Mouse (Mus musculus): ENCODE measurements at regions not wholly inside any gene's neighbourhood (a gene's known extent, or its start where the extent isn't known, plus 50 kb on each side); places are given as distances from the start of the nearest gene placed in this dataset.
A peak's percentile ranks its signal among the peaks of the same experiment; 100 is the strongest.

DNA sequence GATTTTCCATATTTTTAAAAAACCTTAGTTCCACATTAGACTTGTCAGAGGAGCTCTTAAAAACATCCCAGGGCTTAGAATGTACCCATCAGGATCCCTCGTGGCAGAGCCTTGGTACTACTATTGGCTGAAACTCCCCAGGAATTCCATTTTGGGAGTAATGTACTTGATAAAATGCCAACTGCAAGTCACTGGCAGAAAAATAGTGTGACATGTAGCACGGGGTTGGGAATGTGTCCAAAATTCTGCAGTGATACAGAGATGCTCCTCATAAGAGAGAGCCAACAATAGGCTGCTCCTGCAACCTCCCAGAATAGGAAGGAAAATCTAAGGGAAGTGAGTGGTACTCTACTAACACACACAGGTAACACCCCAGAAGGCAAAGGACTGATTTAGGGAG lies 309.4 kb downstream of the Plk2 start:
- Histone ChIP-seq H3K4me2 (replicated peaks) (no peak overlapping the region), H3K4me3 (no peak overlapping the region), H3K4me1 (peaks cover 12% of the 10 kb centered on the region), H3K27ac (replicated peaks) (peak overlapping the region; percentile 14), H3K36me3 (no peaks in the 10 kb centered on the region), H3K27me3 (no peaks in the 10 kb centered on the region), H3K9me3 (no peaks in the 10 kb centered on the region), H3K9ac (replicated peaks) (no peak overlapping the region)
- ATAC-seq (replicated peaks), result peak; percentile 60; the same call in 1 of the 2 replicates
- WGBS, result 51% methylated on average over 2 of the region's 2 CpGs

DNA sequence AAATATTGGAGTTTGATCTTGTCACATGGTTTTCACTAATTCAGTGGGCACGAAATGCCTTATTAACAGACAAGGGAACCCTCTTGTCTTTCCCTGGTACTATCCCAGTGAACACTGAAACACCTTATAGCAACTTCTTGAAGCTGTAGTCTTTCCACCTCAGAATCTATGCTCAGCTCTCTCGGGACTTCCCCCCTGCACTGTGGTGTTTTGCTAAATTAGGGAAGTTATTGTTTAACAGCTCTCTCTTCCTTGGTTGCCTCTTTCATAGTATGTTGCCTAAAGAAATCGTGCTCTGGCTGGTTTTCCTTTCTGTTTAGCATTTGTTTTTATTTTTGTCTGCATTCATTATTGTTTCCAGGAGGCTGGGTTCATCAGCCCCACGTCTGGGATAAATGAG lies 316.0 kb downstream of the Plk2 start:
- 55% methylated on average over 4 of the region's 4 CpGs for WGBS
- Histone ChIP-seq H3K27ac (replicated peaks) (no peak overlapping the region), H3K9ac (replicated peaks) (no peak overlapping the region), H3K9me3 (no peaks in the 10 kb centered on the region), H3K4me3 (no peak overlapping the region), H3K4me2 (replicated peaks) (no peak overlapping the region), H3K36me3 (no peaks in the 10 kb centered on the region), H3K27me3 (no peaks in the 10 kb centered on the region), H3K4me1 (no peaks in the 10 kb centered on the region)
- ATAC-seq (replicated peaks), result no peak

GRCm38 (mm10) chr13:110712527-110712926 lies 317.7 kb downstream of the Plk2 start:
- no peak overlapping the region for H3K27ac ChIP-seq (replicated peaks)
- no peaks in the 10 kb centered on the region for H3K27me3 ChIP-seq
- no peak overlapping the region for H3K4me2 ChIP-seq (replicated peaks)
- H3K4me1 ChIP-seq, result no peaks in the 10 kb centered on the region
- no peaks in the 10 kb centered on the region for H3K36me3 ChIP-seq
- no peak for ATAC-seq (replicated peaks)
- no peaks in the 10 kb centered on the region for H3K9me3 ChIP-seq
- WGBS, result 69% methylated on average over 3 of the region's 3 CpGs
- H3K9ac ChIP-seq (replicated peaks), result no peak overlapping the region
- H3K4me3 ChIP-seq, result no peak overlapping the region

DNA sequence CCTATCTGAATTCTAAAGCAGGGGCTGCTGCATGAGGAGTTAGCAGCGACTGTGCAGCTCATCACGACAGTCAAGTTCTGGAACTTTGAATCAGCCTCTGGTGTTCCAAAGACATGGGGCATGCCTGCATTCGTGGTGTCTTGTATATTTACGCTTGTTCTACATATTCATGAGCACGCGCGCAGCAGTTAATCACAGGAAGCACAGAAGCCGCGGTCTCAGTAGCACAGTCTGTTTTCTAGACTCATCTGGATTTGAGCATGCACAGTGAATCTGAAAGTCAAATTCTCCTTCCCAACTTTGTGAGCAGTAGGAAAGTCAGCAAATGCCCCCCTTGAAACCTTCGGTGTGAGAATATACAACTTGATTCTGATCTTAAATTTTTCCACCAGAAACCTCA lies 327.3 kb downstream of the Plk2 start:
- no peaks in the 10 kb centered on the region for H3K36me3 ChIP-seq
- H3K4me2 ChIP-seq (replicated peaks), result no peak overlapping the region
- 72% methylated on average over 10 of the region's 10 CpGs for WGBS
- no peak overlapping the region for H3K27ac ChIP-seq (replicated peaks)
- no peak overlapping the region for H3K9ac ChIP-seq (replicated peaks)
- no peak overlapping the region for H3K4me3 ChIP-seq
- no peaks in the 10 kb centered on the region for H3K9me3 ChIP-seq
- no peak for ATAC-seq (replicated peaks)
- no peaks in the 10 kb centered on the region for H3K4me1 ChIP-seq
- H3K27me3 ChIP-seq, result no peaks in the 10 kb centered on the region

DNA sequence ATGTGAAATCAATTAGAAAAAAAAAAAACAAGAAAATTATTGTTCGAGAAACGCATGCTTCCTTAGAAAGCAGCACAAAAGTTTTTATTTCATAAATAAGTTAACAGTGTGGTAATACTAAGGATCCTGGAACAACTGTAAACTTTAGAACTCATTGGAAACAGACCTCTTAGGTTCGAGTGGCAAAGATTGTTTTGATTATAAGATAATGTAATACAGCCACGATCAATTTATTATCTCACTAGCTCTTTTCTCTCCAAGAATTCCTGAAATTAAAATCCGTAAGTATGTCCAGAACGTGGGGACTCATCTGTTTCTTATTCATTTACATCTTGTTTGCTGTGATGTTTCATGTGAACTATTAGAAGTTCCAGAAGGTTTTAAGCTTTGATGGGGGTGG lies 327.9 kb downstream of the Plk2 start:
- Histone ChIP-seq H3K9me3 (no peaks in the 10 kb centered on the region), H3K36me3 (no peaks in the 10 kb centered on the region), H3K4me1 (no peaks in the 10 kb centered on the region), H3K27ac (replicated peaks) (no peak overlapping the region), H3K4me2 (replicated peaks) (no peak overlapping the region), H3K27me3 (no peaks in the 10 kb centered on the region), H3K9ac (replicated peaks) (no peak overlapping the region), H3K4me3 (no peak overlapping the region)
- WGBS, result 69% methylated on average over 6 of the region's 6 CpGs
- ATAC-seq (replicated peaks), result no peak

- Histone ChIP-seq H3K4me1 (no peaks in the 10 kb centered on the region), H3K27me3 (no peaks in the 10 kb centered on the region), H3K9me3 (no peaks in the 10 kb centered on the region), H3K9ac (replicated peaks) (no peak overlapping the region), H3K4me2 (replicated peaks) (no peak overlapping the region), H3K4me3 (no peak overlapping the region), H3K36me3 (no peaks in the 10 kb centered on the region), H3K27ac (replicated peaks) (no peak overlapping the region)
- no peak for ATAC-seq (replicated peaks)
- WGBS, result 69% methylated on average over 2 of the region's 2 CpGs
Measured at GRCm38 (mm10) chr13:110724836-110725235, 330.0 kb downstream of the Plk2 start.

DNA sequence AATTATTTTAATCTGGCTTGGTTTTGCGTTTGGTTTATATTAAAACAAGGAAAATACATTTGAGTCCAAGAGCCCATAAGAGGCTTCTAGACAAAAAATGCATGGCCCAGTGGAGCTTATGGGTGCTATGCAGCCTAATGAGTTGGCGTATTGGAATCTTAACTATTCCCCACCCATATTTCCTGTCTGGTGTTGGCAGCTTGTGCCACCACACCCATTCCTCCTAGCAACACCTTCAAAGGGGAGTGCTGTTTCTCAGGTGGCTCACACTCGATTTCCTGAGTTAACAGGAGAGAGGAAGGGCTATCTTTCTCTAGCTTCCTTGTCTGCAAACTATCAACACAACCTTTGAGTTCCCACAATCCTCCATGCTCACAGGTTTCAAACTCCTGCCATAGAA lies 331.0 kb downstream of the Plk2 start:
- Histone ChIP-seq H3K9me3 (no peaks in the 10 kb centered on the region), H3K4me1 (no peaks in the 10 kb centered on the region)
- ATAC-seq (replicated peaks), result no peak

GRCm38 (mm10) chr13:110735511-110735910 lies 340.7 kb downstream of the Plk2 start:
- Histone ChIP-seq H3K9ac (replicated peaks) (no peak overlapping the region), H3K4me2 (replicated peaks) (no peak overlapping the region), H3K36me3 (no peaks in the 10 kb centered on the region), H3K4me3 (no peak overlapping the region), H3K27ac (replicated peaks) (no peak overlapping the region), H3K27me3 (no peaks in the 10 kb centered on the region), H3K4me1 (no peaks in the 10 kb centered on the region), H3K9me3 (no peaks in the 10 kb centered on the region)
- no peak for ATAC-seq (replicated peaks)
- 44% methylated on average over 5 of the region's 5 CpGs for whole genome bisulfite sequencing

More for the DNA sequence above, 331.0 kb downstream of the Plk2 start:
- 90% methylated on average over 3 of the region's 3 CpGs for WGBS
- Histone ChIP-seq H3K4me2 (replicated peaks) (no peak overlapping the region), H3K9ac (replicated peaks) (no peak overlapping the region), H3K36me3 (no peaks in the 10 kb centered on the region), H3K27ac (replicated peaks) (no peak overlapping the region), H3K27me3 (no peaks in the 10 kb centered on the region), H3K4me3 (no peak overlapping the region)

- Histone ChIP-seq H3K27ac (replicated peaks) (no peak overlapping the region), H3K4me1 (no peaks in the 10 kb centered on the region), H3K27me3 (no peaks in the 10 kb centered on the region), H3K4me2 (replicated peaks) (no peak overlapping the region), H3K9me3 (no peaks in the 10 kb centered on the region), H3K9ac (replicated peaks) (no peak overlapping the region), H3K36me3 (no peaks in the 10 kb centered on the region), H3K4me3 (no peak overlapping the region)
- WGBS, result 69% methylated on average over 11 of the region's 11 CpGs
- no peak for ATAC-seq (replicated peaks)
Measured at GRCm38 (mm10) chr13:110741576-110742206, 346.8 kb downstream of the Plk2 start.

DNA sequence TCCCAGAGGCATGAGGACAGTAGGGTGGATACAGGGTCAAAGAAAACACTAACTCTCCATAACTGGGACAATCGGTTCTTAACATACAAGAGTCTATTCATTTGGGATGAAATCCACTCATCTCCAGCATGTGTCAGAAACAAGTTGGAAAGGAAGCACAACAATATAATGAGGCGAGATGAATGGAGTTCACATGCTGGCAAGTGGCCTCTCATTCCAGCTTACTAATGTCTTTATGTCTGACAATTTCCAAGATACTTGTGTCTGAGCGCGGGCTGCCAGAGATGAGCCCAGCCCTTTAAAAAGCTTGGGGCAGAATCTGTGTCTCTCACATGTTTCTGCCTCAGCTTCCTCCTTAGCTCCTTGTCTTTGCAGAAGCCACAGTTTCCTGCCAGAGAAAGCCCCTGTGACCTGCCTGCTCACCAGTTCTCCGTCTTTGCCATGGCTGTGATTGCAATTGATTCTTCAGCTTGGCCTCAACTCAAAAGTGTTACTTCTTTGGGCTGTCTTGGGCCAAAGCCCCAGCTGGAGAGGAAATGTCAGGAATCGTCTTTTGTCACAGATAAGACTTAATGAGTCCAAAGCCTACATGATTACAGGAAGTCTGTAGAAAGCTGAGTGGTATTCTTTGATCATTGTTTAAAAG lies 352.5 kb downstream of the Plk2 start:
- ATAC-seq (replicated peaks), result no peak
- no peaks in the 10 kb centered on the region for H3K36me3 ChIP-seq
- H3K27me3 ChIP-seq, result no peaks in the 10 kb centered on the region
- no peak overlapping the region for H3K4me2 ChIP-seq (replicated peaks)
- no peak overlapping the region for H3K9ac ChIP-seq (replicated peaks)
- WGBS, result 35% methylated on average over 6 of the region's 6 CpGs
- H3K9me3 ChIP-seq, result no peaks in the 10 kb centered on the region
- no peak overlapping the region for H3K27ac ChIP-seq (replicated peaks)
- no peak overlapping the region for H3K4me3 ChIP-seq
- peaks cover 6% of the 10 kb centered on the region for H3K4me1 ChIP-seq

GRCm38 (mm10) chr13:110752746-110753145 lies 357.9 kb downstream of the Plk2 start:
- 0 out of 2 replicates have a peak, but pooled peaks cover 3% of the 10 kb centered on the region for H3K4me1 ChIP-seq
- H3K27ac ChIP-seq (replicated peaks), result no peak overlapping the region
- H3K9me3 ChIP-seq, result no peaks in the 10 kb centered on the region
- H3K4me3 ChIP-seq, result no peak overlapping the region
- H3K9ac ChIP-seq (replicated peaks), result no peak overlapping the region
- H3K36me3 ChIP-seq, result no peaks in the 10 kb centered on the region
- no peaks in the 10 kb centered on the region for H3K27me3 ChIP-seq
- 83% methylated on average over 4 of the region's 4 CpGs for WGBS
- H3K4me2 ChIP-seq (replicated peaks), result no peak overlapping the region
- ATAC-seq (replicated peaks), result no peak

DNA sequence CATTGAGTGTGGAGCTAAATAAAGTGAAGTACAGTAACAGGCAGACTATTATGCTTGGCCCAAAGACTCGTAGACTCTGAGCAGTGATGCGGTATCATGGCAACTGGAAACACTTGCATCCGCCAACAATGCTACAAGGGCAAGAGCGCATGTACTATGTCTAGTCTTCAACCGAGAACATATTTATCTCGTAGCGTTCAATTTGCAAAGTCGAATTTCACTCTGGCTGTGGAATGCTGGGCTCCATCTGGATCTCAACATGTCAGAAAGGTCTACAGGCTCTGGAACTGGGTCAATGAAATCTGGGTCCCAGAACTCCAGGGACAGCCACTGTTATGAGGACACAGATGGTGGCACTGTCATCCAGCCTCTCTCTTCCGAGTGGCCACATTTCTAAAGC lies 359.7 kb downstream of the Plk2 start:
- WGBS, result 60% methylated on average over 9 of the region's 9 CpGs
- Histone ChIP-seq H3K36me3 (no peaks in the 10 kb centered on the region), H3K9ac (replicated peaks) (no peak overlapping the region), H3K4me3 (no peak overlapping the region), H3K27ac (replicated peaks) (no peak overlapping the region), H3K4me1 (0 out of 2 replicates have a peak, but pooled peaks cover 3% of the 10 kb centered on the region), H3K9me3 (no peaks in the 10 kb centered on the region), H3K27me3 (no peaks in the 10 kb centered on the region), H3K4me2 (replicated peaks) (no peak overlapping the region)
- ATAC-seq (replicated peaks), result peak; percentile 72; the same call in 1 of the 2 replicates

- no peak overlapping the region for H3K4me2 ChIP-seq (replicated peaks)
- ATAC-seq (replicated peaks), result no peak
- WGBS, result 94% methylated on average over 2 of the region's 2 CpGs
- H3K4me3 ChIP-seq, result no peak overlapping the region
- H3K9ac ChIP-seq (replicated peaks), result no peak overlapping the region
- no peaks in the 10 kb centered on the region for H3K27me3 ChIP-seq
- H3K4me1 ChIP-seq, result 0 out of 2 replicates have a peak, but pooled peaks cover 3% of the 10 kb centered on the region
- H3K27ac ChIP-seq (replicated peaks), result no peak overlapping the region
- no peaks in the 10 kb centered on the region for H3K9me3 ChIP-seq
- no peaks in the 10 kb centered on the region for H3K36me3 ChIP-seq
Measured at GRCm38 (mm10) chr13:110756877-110757276, 362.0 kb downstream of the Plk2 start.
